Mouse (Mus musculus): ENCODE data around the gene Heg1. TPM values are rescaled to one million over a fixed set of nuclear protein-coding genes. Genes with fewer than 3 reads are reported as not detected.
A peak's percentile ranks its signal among the peaks of the same experiment; 100 is the strongest.

The Heg1 gene
- polyA plus RNA-seq, 1 experiment from 2014 or later = 10.2 TPM

GRCm38 (mm10) chr16:33795887-33796286, 111.7 kb downstream of the Heg1 start:
- WGBS = 57% methylated on average over 6 of the region's 6 CpGs
- Histone ChIP-seq H3K27ac (ENCODE audit: low read length) (peak overlapping the region; percentile 62), H3K4me2 (ENCODE audit: low read depth, low read length) (peak overlapping the region; percentile 40)

GRCm38 (mm10) chr16:33796756-33797155, 112.6 kb downstream of the Heg1 start:
- Histone ChIP-seq H3K4me1 (ENCODE audit: control insufficient read depth, insufficient read depth, low read length) (peaks cover 6% of the 10 kb centered on the region; the same call in 1 of the 2 replicates), H3K9ac (ENCODE audit: low read depth, low read length) (peak overlapping the region; percentile 61), H3K4me2 (ENCODE audit: low read depth, low read length) (peak overlapping the region; percentile 40), H3K27me3 (replicated peaks; ENCODE audit: control insufficient read depth, insufficient read depth, low read length) (no peaks in the 10 kb centered on the region), H3K4me3 (ENCODE audit: low read length) (peak overlapping the region; percentile 50), H3K27ac (ENCODE audit: low read length) (peak overlapping the region; percentile 62), H3K9me3 (ENCODE audit: control insufficient read depth, low read length) (no peaks in the 10 kb centered on the region), H3K36me3 (ENCODE audit: control insufficient read depth, insufficient read depth, low read length) (no peaks in the 10 kb centered on the region)
- 69% methylated on average over 3 of the region's 3 CpGs for WGBS
- no peak for ATAC-seq

More at GRCm38 (mm10) chr16:33795887-33796286, 111.7 kb downstream of the Heg1 start:
- Histone ChIP-seq H3K4me1 (ENCODE audit: control insufficient read depth, insufficient read depth, low read length) (peaks cover 6% of the 10 kb centered on the region; the same call in 1 of the 2 replicates), H3K9ac (ENCODE audit: low read depth, low read length) (peak overlapping the region; percentile 61), H3K4me3 (ENCODE audit: low read length) (peak overlapping the region; percentile 50), H3K9me3 (ENCODE audit: control insufficient read depth, low read length) (no peaks in the 10 kb centered on the region), H3K36me3 (ENCODE audit: control insufficient read depth, insufficient read depth, low read length) (no peaks in the 10 kb centered on the region), H3K27me3 (replicated peaks; ENCODE audit: control insufficient read depth, insufficient read depth, low read length) (no peaks in the 10 kb centered on the region)
- ATAC-seq = no peak

DNA sequence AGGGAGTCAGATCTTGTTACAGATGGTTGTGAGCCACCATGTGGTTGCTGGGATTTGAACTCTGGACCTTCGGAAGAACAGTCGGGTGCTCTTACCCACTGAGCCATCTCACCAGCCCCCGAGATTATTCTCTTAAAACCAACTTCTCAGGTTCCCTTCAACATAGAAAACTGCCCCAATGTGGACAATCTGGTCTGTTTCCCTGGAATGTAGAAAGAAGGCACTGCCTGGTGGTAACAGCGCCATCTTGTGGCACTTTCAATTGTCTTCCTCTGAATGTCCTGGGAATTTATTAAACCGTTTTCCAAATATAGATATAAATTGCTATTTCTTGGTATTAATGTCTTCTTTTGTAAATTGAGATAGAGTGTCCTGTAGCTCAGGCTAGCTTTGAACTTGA, 113.7 kb downstream of the Heg1 start:
- Histone ChIP-seq H3K4me2 (ENCODE audit: low read depth, low read length) (peak overlapping the region; percentile 34; the same call in 1 of the 2 replicates), H3K27me3 (replicated peaks; ENCODE audit: control insufficient read depth, insufficient read depth, low read length) (no peaks in the 10 kb centered on the region), H3K27ac (ENCODE audit: low read length) (no peak overlapping the region), H3K9ac (ENCODE audit: low read depth, low read length) (0 out of 2 replicates have a peak overlapping the region, but pooled peaks have one; percentile 22), H3K4me1 (ENCODE audit: control insufficient read depth, insufficient read depth, low read length) (no peaks in the 10 kb centered on the region), H3K9me3 (ENCODE audit: control insufficient read depth, low read length) (no peaks in the 10 kb centered on the region), H3K4me3 (ENCODE audit: low read length) (peak overlapping the region; percentile 27; the same call in 1 of the 2 replicates), H3K36me3 (ENCODE audit: control insufficient read depth, insufficient read depth, low read length) (no peaks in the 10 kb centered on the region)
- WGBS = 47% methylated on average over 5 of the region's 5 CpGs
- ATAC-seq = no peak

DNA sequence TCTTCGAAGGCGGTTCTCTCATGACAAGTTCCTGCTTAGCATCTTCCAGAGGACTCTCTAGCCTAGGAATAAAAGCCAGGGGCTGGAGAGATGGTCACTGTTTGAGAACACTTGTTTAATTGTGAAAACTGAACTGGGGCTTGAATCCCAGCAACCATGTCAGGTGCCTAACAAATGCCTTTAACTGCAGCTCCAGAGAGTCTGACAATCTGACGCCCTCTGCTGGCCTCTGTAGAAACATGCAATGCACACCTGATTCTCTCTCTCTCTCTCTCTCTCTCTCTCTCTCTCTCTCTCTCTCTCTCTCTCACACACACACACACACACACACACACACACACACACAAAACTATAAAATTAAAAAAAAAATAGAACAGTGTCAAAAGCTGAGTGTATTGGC, 125.8 kb downstream of the Heg1 start:
- no peak for ATAC-seq
- no peak overlapping the region for H3K9ac ChIP-seq (ENCODE audit: low read depth, low read length)
- H3K4me1 ChIP-seq (ENCODE audit: control insufficient read depth, insufficient read depth, low read length) = no peaks in the 10 kb centered on the region
- H3K27ac ChIP-seq (ENCODE audit: low read length) = no peak overlapping the region
- H3K36me3 ChIP-seq (ENCODE audit: control insufficient read depth, insufficient read depth, low read length) = no peaks in the 10 kb centered on the region; the same call in 1 of the 2 replicates
- no peaks in the 10 kb centered on the region for H3K9me3 ChIP-seq (ENCODE audit: control insufficient read depth, low read length)
- no peaks in the 10 kb centered on the region for H3K27me3 ChIP-seq (replicated peaks; ENCODE audit: control insufficient read depth, insufficient read depth, low read length)
- H3K4me3 ChIP-seq (ENCODE audit: low read length) = no peak overlapping the region
- no peak overlapping the region for H3K4me2 ChIP-seq (ENCODE audit: low read depth, low read length)
- WGBS = 80% methylated on average over 3 of the region's 3 CpGs

- H3K4me1 ChIP-seq (ENCODE audit: control insufficient read depth, insufficient read depth, low read length) = no peaks in the 10 kb centered on the region
- H3K4me2 ChIP-seq (ENCODE audit: low read depth, low read length) = no peak overlapping the region
- no peak overlapping the region for H3K4me3 ChIP-seq (ENCODE audit: low read length)
- H3K9me3 ChIP-seq (ENCODE audit: control insufficient read depth, low read length) = no peaks in the 10 kb centered on the region
- no peak for ATAC-seq
- WGBS = 82% methylated on average over 7 of the region's 7 CpGs
- no peak overlapping the region for H3K9ac ChIP-seq (ENCODE audit: low read depth, low read length)
- H3K36me3 ChIP-seq (ENCODE audit: control insufficient read depth, insufficient read depth, low read length) = no peaks in the 10 kb centered on the region
- H3K27ac ChIP-seq (ENCODE audit: low read length) = no peak overlapping the region
- H3K27me3 ChIP-seq (replicated peaks; ENCODE audit: control insufficient read depth, insufficient read depth, low read length) = no peaks in the 10 kb centered on the region
Measured at GRCm38 (mm10) chr16:33818413-33819165, 134.4 kb downstream of the Heg1 start.

DNA sequence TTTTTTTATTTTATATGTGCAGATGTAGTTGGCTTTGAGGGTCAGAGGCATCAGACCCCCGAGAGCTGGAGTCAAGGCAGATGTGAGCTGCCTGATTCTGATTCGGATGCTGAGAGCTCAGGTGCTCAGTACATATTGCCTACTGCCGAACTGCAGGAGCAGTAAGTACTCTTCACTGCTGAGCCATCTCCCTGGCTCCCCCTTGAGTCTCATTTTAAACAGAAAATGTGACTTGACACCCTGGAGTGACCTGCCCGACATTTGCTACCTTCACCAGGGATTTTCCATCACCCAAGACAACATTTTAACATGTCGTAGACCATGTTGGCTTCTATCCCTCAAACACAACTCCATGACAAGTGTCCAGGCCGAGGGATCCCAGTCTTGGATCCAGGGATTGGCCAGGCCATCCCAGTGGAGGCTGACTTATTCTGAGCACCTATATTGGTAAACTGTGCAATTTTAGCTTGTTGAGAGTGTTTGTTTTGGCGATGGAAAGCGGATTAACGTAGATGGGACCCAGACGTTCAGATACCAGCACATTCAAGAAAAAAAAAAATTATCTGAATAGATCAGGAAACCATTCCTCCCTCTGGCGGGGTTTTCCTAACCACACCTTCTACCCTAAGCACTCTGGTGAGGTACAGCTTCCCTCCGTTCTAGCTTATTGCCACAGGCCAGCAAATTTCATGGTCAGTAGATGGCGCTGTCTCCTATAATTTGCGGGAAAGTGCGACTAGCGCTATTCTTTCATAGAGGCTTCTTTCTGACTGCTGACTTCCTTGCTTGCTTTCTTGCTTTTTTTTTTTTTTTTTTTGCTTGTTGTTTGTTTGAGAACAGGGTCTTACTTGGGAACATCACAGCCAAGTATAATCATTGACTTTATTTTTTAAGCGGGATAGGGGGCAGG, 136.4 kb downstream of the Heg1 start:
- 19% methylated on average over 17 of the region's 17 CpGs for WGBS
- no peaks in the 10 kb centered on the region for H3K36me3 ChIP-seq (ENCODE audit: control insufficient read depth, insufficient read depth, low read length)
- H3K4me2 ChIP-seq (ENCODE audit: low read depth, low read length) = no peak overlapping the region
- H3K27ac ChIP-seq (ENCODE audit: low read length) = no peak overlapping the region
- ATAC-seq = peak; percentile 65
- H3K9ac ChIP-seq (ENCODE audit: low read depth, low read length) = no peak overlapping the region
- H3K9me3 ChIP-seq (ENCODE audit: control insufficient read depth, low read length) = no peaks in the 10 kb centered on the region
- no peak overlapping the region for H3K4me3 ChIP-seq (ENCODE audit: low read length)
- H3K4me1 ChIP-seq (ENCODE audit: control insufficient read depth, insufficient read depth, low read length) = no peaks in the 10 kb centered on the region
- H3K27me3 ChIP-seq (replicated peaks; ENCODE audit: control insufficient read depth, insufficient read depth, low read length) = no peaks in the 10 kb centered on the region

Other genes with a start within 250 kb of the Heg1 start
- 10.3 and 10.5 TPM in 2 replicates for gene Slc12a8, start 167.0 kb upstream of the Heg1 start, polyA plus RNA-seq (2015; fragmentation: Nextera tagmentation; extraction: Ambion mirVana)
- 358 and 407 TPM in 2 replicates for gene Muc13, start 109.7 kb downstream of the Heg1 start, polyA plus RNA-seq (2015; fragmentation: Nextera tagmentation; extraction: Ambion mirVana)
- 6.6 and 9.3 TPM in 2 replicates for gene Itgb5, start 145.3 kb downstream of the Heg1 start, polyA plus RNA-seq (2015; fragmentation: Nextera tagmentation; extraction: Ambion mirVana)